Mouse (Mus musculus): Measurements from ENCODE around the gene 1500011B03Rik.

GRCm38 (mm10) chr5:114861730-114862129 lies 38.5 kb upstream of the 1500011B03Rik start:
- TF ChIP-seq TAL1 (IDR thresholded peaks at IDR 0.05; ENCODE audit: low read length) (no peak), GATA1 (IDR thresholded peaks at IDR 0.05; ENCODE audit: low read length) (no peak)
